Comparison of ENCODE assay signal across 8 mouse cellular contexts in the genomic region with DNA sequence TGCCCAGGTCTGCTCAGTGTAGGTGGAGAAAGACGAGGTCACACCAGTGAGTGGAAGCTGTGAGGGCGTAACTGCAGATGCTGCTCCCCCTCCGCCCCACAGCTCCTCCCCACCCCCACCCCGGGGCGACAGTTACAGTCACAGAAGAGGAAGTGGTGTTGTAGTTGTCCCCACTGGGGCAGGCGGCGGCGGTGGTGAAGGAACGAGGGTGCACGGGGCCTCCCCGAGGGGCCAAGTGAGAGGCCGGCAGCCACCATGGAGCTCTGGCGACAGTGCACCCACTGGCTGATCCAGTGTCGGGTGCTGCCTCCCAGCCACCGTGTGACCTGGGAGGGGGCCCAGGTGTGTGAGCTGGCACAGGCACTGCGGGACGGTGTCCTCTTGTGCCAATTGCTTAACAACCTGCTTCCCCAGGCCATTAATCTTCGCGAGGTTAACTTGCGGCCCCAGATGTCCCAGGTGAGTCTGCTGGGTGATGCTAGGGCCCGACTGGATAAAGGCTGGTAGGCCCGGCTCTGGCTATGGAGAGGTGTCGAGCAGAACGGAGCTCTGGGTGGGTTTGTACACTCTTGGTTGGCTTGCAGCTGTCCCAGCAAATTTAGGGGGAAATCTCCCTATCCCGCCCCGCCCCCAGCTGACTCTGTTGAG. TPM values are rescaled to one million over a fixed set of nuclear protein-coding genes. Genes with fewer than 3 reads are reported as not detected.
DNase-seq lines count a peak whose midpoint lies in the region; ATAC-seq and TF ChIP-seq lines count a peak whose summit lies in the region.

Gene Vav1 (plus strand): TSS at position 158 of the 648 bp plus-strand sequence.

- H3K4me1 ChIP-seq in kidney, embryonic 14.5 days (ENCODE audit: control insufficient read depth, insufficient read depth, low read length) = 0 out of 2 replicates have a peak, but pooled peaks cover 5% of the 10 kb centered on the region
- peaks cover 4% of the 10 kb centered on the region; the same call in 1 of the 2 replicates for H3K4me1 ChIP-seq in hindbrain, embryonic 11.5 days (replicated peaks; ENCODE audit: control insufficient read depth, insufficient read depth, low read length)

- 0 out of 2 replicates have a peak within 1 kb of the TSS, but pooled peaks have one; percentile 47 for H3K27ac ChIP-seq in layer of hippocampus, adult 2 months
- H3K27ac ChIP-seq in kidney, embryonic 14.5 days (ENCODE audit: low read depth, low read length) = no peak within 1 kb of the TSS
- H3K27ac ChIP-seq in hindbrain, embryonic 11.5 days (ENCODE audit: low read depth, low read length) = no peak within 1 kb of the TSS

- H3K36me3 ChIP-seq in kidney, embryonic 14.5 days (ENCODE audit: control insufficient read depth, insufficient read depth, low read length) = no peaks in the 10 kb centered on the region
- no peaks in the 10 kb centered on the region for H3K36me3 ChIP-seq in hindbrain, embryonic 11.5 days (ENCODE audit: control insufficient read depth, insufficient read depth, low read length)

- H3K4me2 ChIP-seq in kidney, embryonic 14.5 days (replicated peaks; ENCODE audit: low read depth, low read length) = no peak within 1 kb of the TSS
- H3K4me2 ChIP-seq in hindbrain, embryonic 11.5 days (replicated peaks; ENCODE audit: low read depth, low read length) = no peak within 1 kb of the TSS

- DNase-seq in layer of hippocampus, adult 2 months (ENCODE audit: low spot score in 2 of 2) = no peak
- DNase-seq in layer of hippocampus, adult 8-10 months (ENCODE audit: low spot score in 2 of 2) = no peak
- DNase-seq in lung, postnatal 36 days = peak; percentile 69
- DNase-seq in thymus, postnatal 14 days = peak; percentile 90
- no peak for DNase-seq in hindbrain, embryonic 11.5 days (ENCODE audit: low spot score)
- no peak for DNase-seq in ovary, postnatal 36 days (ENCODE audit: low spot score)

- peaks cover 10% of the 10 kb centered on the region; the same call in 1 of the 2 replicates for H3K27me3 ChIP-seq in kidney, embryonic 14.5 days (ENCODE audit: control insufficient read depth, insufficient read depth, low read length)
- H3K27me3 ChIP-seq in hindbrain, embryonic 11.5 days (ENCODE audit: control insufficient read depth, insufficient read depth, low read length) = peaks cover 23% of the 10 kb centered on the region

- 60% methylated on average over 26 of the region's 26 CpGs for WGBS in kidney, embryonic 14.5 days
- 68% methylated on average over 24 of the region's 26 CpGs for WGBS in hindbrain, embryonic 11.5 days

- no peak within 1 kb of the TSS for H3K9ac ChIP-seq in kidney, embryonic 14.5 days (ENCODE audit: low read depth, low read length)
- H3K9ac ChIP-seq in hindbrain, embryonic 11.5 days (ENCODE audit: low read depth, low read length) = no peak within 1 kb of the TSS

- ATAC-seq in erythroblast, adult 5-6 weeks (replicated peaks; ENCODE audit: low FRiP score, poor library complexity, severe bottlenecking) = no peak
- ATAC-seq in kidney, embryonic 14.5 days (ENCODE audit: low FRiP score, low TSS enrichment) = no peak
- ATAC-seq in hindbrain, embryonic 11.5 days (ENCODE audit: low FRiP score) = no peak

- TF ChIP-seq CTCF in layer of hippocampus, adult 2 months (conservative IDR thresholded peaks at IDR 0.05) = no peak

- H3K4me3 ChIP-seq in layer of hippocampus, adult 2 months = peak within 1 kb of the TSS; percentile 17; the same call in 1 of the 2 replicates
- no peak within 1 kb of the TSS for H3K4me3 ChIP-seq in kidney, embryonic 14.5 days (ENCODE audit: low read length)
- H3K4me3 ChIP-seq in hindbrain, embryonic 11.5 days (ENCODE audit: low read depth, low read length) = no peak within 1 kb of the TSS

- H3K9me3 ChIP-seq in kidney, embryonic 14.5 days (ENCODE audit: control insufficient read depth, low read length) = no peaks in the 10 kb centered on the region
- no peaks in the 10 kb centered on the region for H3K9me3 ChIP-seq in hindbrain, embryonic 11.5 days (ENCODE audit: control insufficient read depth, low read length)

RNA-seq across cellular contexts. Expression of gene Vav1, which starts in this region (rescaled TPM):
- 1 to 10 TPM; 2.8 to 3.2 TPM for total RNA-seq in layer of hippocampus, adult 2 months (2021)
- 10 to 100 TPM in 2 of 4 experiments, 1 to 10 TPM in 2; 3.3 to 17.4 (median 10.0) TPM for total RNA-seq in layer of hippocampus, adult 8-10 months (2022)
- 22.9 and 30.5 TPM in 2 replicates for total RNA-seq in erythroblast, adult 5-6 weeks (2015; ENCODE audit: low replicate concordance)
- total RNA-seq in erythroblast, adult 5-6 weeks (2017; ENCODE audit: low replicate concordance) = 38.3 and 38.8 TPM in 2 replicates
- 1.3 and 1.7 TPM in 2 replicates for polyA plus RNA-seq in kidney, embryonic 14.5 days (2014; fragmentation: Nextera tagmentation; extraction: Ambion mirVana)
- 2.5 and 2.6 TPM in 2 replicates for polyA plus RNA-seq in hindbrain, embryonic 11.5 days (2014; fragmentation: Nextera tagmentation; extraction: Ambion mirVana)

Comparison
In these comparisons a context has a peak if more than half of its experiments do, and no peak if none do; other contexts are left out.
1. DNase-seq: peak in lung, postnatal 36 days (single experiment) and thymus, postnatal 14 days (single experiment); none in layer of hippocampus, adult 2 months (0 of 2), layer of hippocampus, adult 8-10 months (0 of 2), hindbrain, embryonic 11.5 days (single experiment) and ovary, postnatal 36 days (single experiment).